Mouse (Mus musculus): ENCODE data around the gene Trip4.

The Trip4 gene

DNA sequence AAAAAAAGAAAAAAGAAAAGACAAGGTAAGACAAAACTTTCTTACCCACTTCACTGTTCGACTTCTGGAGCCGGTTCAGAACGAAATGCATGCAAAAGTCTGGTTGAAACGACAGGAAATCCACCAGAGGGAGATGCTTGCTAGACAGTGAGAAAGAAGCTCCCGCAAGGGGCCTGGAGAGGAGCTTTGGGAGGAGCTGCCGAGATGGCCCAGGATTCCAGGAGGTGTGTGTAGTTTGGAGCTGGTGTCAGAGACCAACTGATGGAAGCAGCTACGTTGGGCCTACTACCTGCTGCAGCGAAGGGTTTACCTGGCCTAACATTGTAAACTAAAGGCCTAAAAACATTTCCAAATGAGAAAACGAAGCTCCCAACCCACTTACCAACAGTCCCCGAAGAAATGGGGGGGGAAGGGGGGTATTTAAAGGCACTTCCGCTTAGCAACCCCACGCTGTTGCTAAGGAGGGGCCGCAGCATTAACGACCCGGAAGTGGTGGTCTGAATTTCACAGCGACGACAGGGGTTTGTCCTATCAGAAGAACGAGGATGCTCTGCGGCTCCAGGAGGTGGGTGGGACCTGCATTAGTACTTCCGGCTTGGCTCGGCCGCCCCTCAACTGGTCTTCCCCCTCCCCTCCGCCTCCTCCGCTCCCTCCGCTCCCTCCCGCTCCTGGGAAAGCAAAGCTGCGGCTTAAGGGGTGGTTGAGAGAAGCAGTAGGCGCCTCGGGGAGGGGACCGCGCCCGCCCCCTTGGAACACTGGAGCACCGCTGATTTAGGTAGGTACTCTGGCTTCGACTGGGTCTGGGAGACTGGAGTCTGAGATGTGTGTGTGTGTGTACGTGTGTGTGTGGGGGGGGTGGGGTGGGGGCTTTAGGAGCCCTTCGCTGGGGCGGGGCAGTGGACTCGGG lies at the start of gene Trip4, which contains the start of gene Csnk1g1:
TSS of gene Trip4 (minus strand) at position 401 of the 907 bp plus-strand sequence.
TSS of gene Csnk1g1 (plus strand) at position 531 of the 907 bp plus-strand sequence.
- peak; percentile 100 for DNase-seq

- DNase-seq = peak; percentile 83
These were observed 42.5 kb upstream of the Trip4 start for GRCm38 (mm10) chr9:65951082-65951587.

DNA sequence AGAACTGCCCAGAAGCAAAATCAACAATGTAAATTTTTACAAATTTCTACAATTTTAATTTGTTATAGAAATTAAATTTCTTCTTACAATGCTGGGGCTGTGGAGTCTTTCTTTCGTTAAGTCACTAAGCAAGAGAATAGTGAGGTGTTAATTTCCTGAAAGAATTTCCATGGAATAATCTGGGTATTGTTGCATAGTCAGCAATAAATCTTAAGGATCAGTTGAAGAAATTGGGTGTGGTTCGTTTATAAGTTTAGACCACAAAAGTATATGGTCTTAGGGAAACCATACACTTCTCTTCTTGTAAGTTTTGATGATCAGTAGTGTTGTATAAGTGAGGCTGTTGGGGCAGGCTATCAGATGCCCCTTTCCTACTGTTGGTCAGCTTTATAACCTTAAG lies 29.0 kb upstream of the Trip4 start:
- no peak for DNase-seq

GRCm38 (mm10) chr9:65929826-65930225 lies 21.2 kb upstream of the Trip4 start:
- DNase-seq = no peak

- DNase-seq = no peak
These were observed 19.9 kb upstream of the Trip4 start for GRCm38 (mm10) chr9:65928456-65928855.

DNA sequence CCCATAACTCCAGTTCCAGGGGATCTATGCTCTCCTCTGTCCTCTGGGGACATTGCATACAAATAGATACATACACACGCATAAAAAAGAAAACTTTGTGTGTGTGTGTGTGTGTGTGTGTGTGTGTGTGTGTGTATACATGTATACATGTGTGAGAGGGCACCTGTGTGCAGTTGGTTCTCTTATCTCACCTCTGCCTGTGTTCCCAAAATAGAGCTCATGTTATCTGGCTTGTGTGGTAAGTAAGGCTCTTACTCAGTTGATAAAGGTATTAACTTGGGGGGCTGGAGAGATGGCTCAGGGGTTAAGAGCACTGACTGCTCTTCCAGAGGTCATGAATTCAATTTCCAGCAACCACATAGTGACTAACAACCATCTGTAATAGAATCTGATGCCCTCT lies 8.4 kb upstream of the Trip4 start:
- DNase-seq = no peak

DNA sequence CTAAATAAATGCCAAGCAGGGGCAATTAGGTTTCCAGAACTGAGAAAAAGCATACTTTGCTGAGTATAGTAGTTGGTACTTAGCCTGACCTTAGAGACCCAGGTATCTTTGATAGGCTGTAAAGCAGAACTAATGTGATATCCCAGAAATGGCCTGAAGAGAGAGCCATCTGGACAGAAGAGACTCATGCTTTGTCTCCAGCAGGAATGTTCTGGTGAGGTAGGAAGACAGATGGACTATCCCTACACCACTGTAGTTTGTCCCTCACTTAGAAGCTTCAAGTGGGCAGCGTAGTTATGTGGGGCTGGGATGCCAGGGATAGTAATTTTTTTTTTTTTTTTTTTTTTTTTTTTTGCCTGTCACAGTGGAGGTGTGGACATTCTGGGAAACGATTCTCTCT lies 5.4 kb upstream of the Trip4 start:
- no peak for DNase-seq

- no peak for DNase-seq
These were observed 1.2 kb upstream of the Trip4 start for GRCm38 (mm10) chr9:65909837-65910236.

- no peak for DNase-seq
These were observed 757 bp upstream of the Trip4 start for GRCm38 (mm10) chr9:65909301-65909801.

DNA sequence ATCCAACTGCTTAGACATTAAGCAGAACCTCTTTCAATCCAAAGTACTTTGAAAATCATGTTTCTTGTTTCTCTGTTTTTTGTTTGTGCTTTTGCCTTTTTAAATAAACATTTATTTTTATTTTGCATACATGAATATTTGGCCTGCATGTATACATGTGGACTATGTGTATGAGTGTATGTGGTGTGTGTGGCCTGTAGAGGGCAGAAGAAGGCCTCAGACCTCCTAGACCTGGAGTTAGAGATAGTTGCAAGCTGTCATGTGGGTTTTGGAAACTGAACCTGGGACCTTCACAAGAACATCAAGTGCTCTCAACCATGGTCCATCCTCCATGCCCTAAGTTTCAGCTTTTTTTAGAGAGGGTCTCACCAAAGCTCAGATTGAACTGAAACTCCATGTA lies 5.2 kb downstream of the Trip4 start:
- DNase-seq = no peak

DNA sequence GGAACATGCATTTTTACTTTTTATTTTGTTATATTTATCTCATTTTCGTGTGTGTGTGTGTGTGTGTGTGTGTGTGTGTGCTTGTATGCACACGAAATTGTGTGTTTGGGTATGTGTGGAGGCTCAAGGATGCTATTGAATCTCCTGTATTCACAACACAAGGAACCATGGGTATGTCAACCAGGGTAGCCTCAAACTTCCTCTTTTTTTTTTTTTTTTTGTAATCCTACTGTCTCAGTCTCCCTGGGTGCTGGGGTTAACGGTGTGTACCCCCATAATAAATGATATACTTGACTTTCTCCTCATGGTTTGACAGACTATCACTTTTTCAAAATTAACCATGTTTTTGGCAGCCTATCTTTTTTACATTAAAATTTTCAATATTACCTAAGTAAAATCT lies 5.7 kb downstream of the Trip4 start:
- no peak for DNase-seq

DNA sequence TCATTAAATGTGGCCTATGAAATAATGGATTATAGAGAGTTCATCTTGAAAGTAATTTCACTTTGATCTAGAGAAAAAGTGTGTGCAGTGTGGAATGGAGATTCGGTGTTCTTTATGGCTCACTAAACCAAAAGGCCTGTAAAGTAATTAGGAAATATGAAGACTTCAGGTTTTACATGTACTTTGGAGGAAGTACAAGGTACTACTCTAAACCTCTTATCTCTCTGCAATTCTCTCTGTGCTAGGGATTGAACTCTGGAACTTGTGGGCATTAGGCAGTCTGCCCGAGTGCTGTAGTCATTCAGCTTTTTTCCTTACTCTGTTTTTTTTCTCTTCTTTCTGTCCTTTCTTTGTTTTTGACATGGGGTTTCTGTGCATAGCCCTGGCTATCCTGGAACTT lies 11.6 kb downstream of the Trip4 start:
- no peak for DNase-seq

- no peak for DNase-seq
These were observed 17.5 kb downstream of the Trip4 start for GRCm38 (mm10) chr9:65891126-65891525.

DNA sequence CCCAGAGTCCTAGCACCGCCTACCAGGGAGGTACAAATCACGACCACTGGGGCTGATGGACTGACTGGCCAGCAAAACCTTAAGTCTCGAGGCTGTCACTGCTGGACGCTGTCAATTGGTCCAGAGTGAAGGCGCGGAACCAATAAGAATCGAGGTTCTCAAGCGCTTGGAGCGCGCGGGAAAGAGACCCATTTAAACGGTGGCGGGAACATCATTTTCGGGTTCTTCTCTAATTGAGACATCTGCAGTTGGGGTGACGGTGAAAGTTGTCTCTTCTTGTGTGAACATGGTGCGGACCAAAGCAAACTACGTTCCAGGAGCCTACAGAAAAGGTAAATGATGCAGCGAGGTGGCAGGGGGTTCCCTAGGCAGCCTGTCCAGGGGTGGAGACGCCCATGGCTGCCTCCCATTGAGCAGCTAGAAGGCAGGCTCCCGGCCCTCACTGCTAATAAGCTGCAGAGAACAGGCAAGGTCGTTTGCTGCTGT lies 18.4 kb downstream of the Trip4 start, which contains the start of gene Pclaf:
TSS of gene Pclaf (plus strand) at position 95 of the 486 bp plus-strand sequence.
- DNase-seq = peak; percentile 98

- DNase-seq = peak; percentile 99
These were observed 23.9 kb downstream of the Trip4 start for GRCm38 (mm10) chr9:65884564-65885315.

- DNase-seq = no peak
These were observed 48.9 kb downstream of the Trip4 start for GRCm38 (mm10) chr9:65859656-65860055.

- DNase-seq = no peak
These were observed 58.4 kb downstream of the Trip4 start for GRCm38 (mm10) chr9:65850203-65850602.

DNA sequence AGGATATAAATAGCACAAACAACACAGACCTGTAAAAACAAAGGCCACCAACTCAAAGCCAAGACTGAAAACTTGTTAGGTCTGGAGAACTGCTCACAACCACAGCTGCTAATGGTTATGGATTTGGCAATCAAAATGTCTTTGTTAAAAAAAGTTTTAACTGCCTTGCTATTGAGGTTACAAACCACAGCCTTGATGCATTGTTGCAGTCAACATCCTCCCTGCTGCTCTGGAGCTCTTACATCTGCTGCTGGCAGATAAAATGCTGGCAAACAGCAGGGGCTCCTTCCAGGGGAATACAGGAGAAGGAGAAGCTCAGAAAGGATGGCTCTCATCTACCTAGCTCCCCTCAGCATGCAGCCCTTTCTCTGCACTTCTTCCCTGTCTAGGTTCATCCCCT lies 60.4 kb downstream of the Trip4 start:
- DNase-seq = peak; percentile 92

DNA sequence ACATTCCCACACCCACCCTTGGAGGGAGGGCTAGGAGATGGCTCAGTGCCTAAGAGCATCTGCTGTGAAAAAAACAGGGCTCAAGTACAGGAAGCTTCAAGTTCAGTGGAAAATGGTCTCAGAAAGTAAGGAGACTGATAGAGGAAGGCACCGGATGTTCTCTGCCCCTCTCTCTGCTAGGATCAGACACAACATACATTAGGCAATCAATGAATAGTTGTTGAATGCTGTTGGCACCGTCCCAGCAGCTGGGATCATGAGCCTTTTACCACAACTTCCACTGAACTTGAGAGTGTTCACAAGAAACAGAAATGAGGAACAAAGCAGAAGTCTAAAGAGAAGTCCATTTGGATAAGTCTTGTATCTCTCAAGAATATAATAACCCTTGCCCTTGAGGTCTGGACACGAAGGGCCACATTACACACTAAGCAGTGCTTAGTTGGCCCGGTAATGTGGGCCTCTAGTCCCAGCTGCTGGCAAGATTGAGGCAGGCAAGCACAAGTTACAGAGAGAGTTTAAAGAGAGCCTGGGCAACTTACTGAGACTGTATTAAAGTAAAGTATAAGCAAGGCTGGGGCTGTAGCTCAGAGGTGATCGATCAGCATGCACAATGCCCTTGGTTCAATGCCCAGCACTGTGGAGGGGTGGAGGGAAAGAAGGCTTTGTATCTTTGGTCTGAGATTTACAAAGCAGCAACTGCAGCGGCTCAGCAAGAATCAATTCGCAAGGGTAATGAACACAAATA lies 64.0 kb downstream of the Trip4 start:
- DNase-seq = peak; percentile 95

DNA sequence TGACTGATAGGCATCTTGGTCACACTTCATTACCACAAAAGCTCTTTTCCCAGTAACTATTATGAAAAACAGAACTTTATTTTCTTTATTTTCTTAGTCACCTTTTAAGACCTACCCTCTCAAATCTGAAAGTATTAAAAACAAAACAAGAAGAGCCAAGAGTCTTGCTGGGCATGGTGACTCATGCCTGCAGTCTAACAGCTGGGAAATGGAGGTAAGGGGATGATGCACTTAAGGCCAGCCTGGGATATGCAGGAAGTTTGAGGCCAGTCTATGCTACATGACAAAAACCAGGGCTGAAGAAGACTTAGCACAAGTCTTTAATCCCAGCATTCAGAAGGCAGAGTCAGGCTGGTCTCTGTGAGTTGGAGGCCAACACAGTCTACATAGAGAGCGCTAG lies 68.8 kb downstream of the Trip4 start:
- DNase-seq = no peak

GRCm38 (mm10) chr9:65836916-65837315 lies 71.7 kb downstream of the Trip4 start:
- no peak for DNase-seq

- DNase-seq = peak; percentile 55
These were observed 73.8 kb downstream of the Trip4 start for GRCm38 (mm10) chr9:65834628-65835354.

Measured in heart, adult 11 months (tissue).